ENCODE assay signal across 8 mouse cellular contexts in genomic region chr9:114978281-114979111, GRCm38 (mm10). TPM values are rescaled to one million over a fixed set of nuclear protein-coding genes. Genes with fewer than 3 reads are reported as not detected.
DNase-seq lines count a peak whose midpoint lies in the region; ATAC-seq and TF ChIP-seq lines count a peak whose summit lies in the region.

TSS of gene Osbpl10 (plus strand) at chr9:114978569.

- H3K4me2 ChIP-seq in kidney, embryonic 14.5 days (replicated peaks; ENCODE audit: low read depth, low read length) = peak within 1 kb of the TSS; percentile 95
- peak within 1 kb of the TSS; percentile 91 for H3K4me2 ChIP-seq in limb, embryonic 14.5 days (replicated peaks; ENCODE audit: low read depth, low read length, severe bottlenecking)
- peak within 1 kb of the TSS; percentile 79 for H3K4me2 ChIP-seq in midbrain, embryonic 15.5 days
- peak within 1 kb of the TSS; percentile 87 for H3K4me2 ChIP-seq in stomach, embryonic 16.5 days (ENCODE audit: low read depth, low read length)

- DNase-seq in CD4-positive, CD25-positive, alpha-beta regulatory T cell, adult 2 months (ENCODE audit: low read depth, low spot score) = peak; percentile 6
- DNase-seq in heart, embryonic 10.5 days (ENCODE audit: low spot score) = peak; percentile 80
- peak; percentile 84 for DNase-seq in limb, embryonic 14.5 days (ENCODE audit: low spot score)

- peaks cover 28% of the 10 kb centered on the region for H3K27me3 ChIP-seq in heart, embryonic 10.5 days (ENCODE audit: insufficient read depth, poor library complexity, severe bottlenecking)
- peaks cover 3% of the 10 kb centered on the region; the same call in 1 of the 2 replicates for H3K27me3 ChIP-seq in kidney, embryonic 14.5 days (ENCODE audit: control insufficient read depth, insufficient read depth, low read length)
- H3K27me3 ChIP-seq in limb, embryonic 14.5 days (ENCODE audit: control insufficient read depth, insufficient read depth, low read length) = no peaks in the 10 kb centered on the region
- H3K27me3 ChIP-seq in midbrain, embryonic 15.5 days (replicated peaks) = 0 out of 2 replicates have a peak, but pooled peaks cover 3% of the 10 kb centered on the region
- H3K27me3 ChIP-seq in stomach, embryonic 16.5 days (ENCODE audit: control insufficient read depth, insufficient read depth, low read length) = no peaks in the 10 kb centered on the region; the same call in 1 of the 2 replicates

- peak within 1 kb of the TSS; percentile 60 for H3K4me3 ChIP-seq in embryonic fibroblast, embryonic 13.5 days (ENCODE audit: insufficient read depth, low read length)
- peak within 1 kb of the TSS; percentile 92 for H3K4me3 ChIP-seq in heart, embryonic 10.5 days
- peak within 1 kb of the TSS; percentile 76 for H3K4me3 ChIP-seq in kidney, embryonic 14.5 days (ENCODE audit: low read length)
- peak within 1 kb of the TSS; percentile 80 for H3K4me3 ChIP-seq in limb, embryonic 14.5 days (replicated peaks; ENCODE audit: low read length)
- peak within 1 kb of the TSS; percentile 59 for H3K4me3 ChIP-seq in midbrain, embryonic 15.5 days
- peak within 1 kb of the TSS; percentile 72 for H3K4me3 ChIP-seq in stomach, embryonic 16.5 days (replicated peaks; ENCODE audit: low read length)

- no peaks in the 10 kb centered on the region for H3K4me1 ChIP-seq in embryonic fibroblast, embryonic 13.5 days (ENCODE audit: control insufficient read depth, insufficient read depth, low read length)
- peaks cover 28% of the 10 kb centered on the region for H3K4me1 ChIP-seq in heart, embryonic 10.5 days
- peaks cover 8% of the 10 kb centered on the region; the same call in 1 of the 2 replicates for H3K4me1 ChIP-seq in kidney, embryonic 14.5 days (ENCODE audit: control insufficient read depth, insufficient read depth, low read length)
- H3K4me1 ChIP-seq in limb, embryonic 14.5 days (ENCODE audit: control insufficient read depth, insufficient read depth, low read length) = peaks cover 18% of the 10 kb centered on the region
- H3K4me1 ChIP-seq in midbrain, embryonic 15.5 days = peaks cover 15% of the 10 kb centered on the region
- peaks cover 11% of the 10 kb centered on the region for H3K4me1 ChIP-seq in stomach, embryonic 16.5 days (ENCODE audit: control insufficient read depth, insufficient read depth, low read length)

- ATAC-seq in CD4-positive, CD25-positive, alpha-beta regulatory T cell, adult 4 months = no peak
- peak; percentile 84 for ATAC-seq in kidney, embryonic 14.5 days (ENCODE audit: low FRiP score, low TSS enrichment)
- ATAC-seq in limb, embryonic 14.5 days (ENCODE audit: low FRiP score, low read depth) = peak; percentile 88
- peak; percentile 88 for ATAC-seq in midbrain, embryonic 15.5 days (replicated peaks)
- peak; percentile 86 for ATAC-seq in stomach, embryonic 16.5 days (ENCODE audit: insufficient read depth, low FRiP score)

- H3K36me3 ChIP-seq in heart, embryonic 10.5 days = no peaks in the 10 kb centered on the region
- H3K36me3 ChIP-seq in kidney, embryonic 14.5 days (ENCODE audit: control insufficient read depth, insufficient read depth, low read length) = no peaks in the 10 kb centered on the region
- no peaks in the 10 kb centered on the region for H3K36me3 ChIP-seq in limb, embryonic 14.5 days (ENCODE audit: control insufficient read depth, insufficient read depth, low read length)
- H3K36me3 ChIP-seq in midbrain, embryonic 15.5 days (replicated peaks) = no peaks in the 10 kb centered on the region
- no peaks in the 10 kb centered on the region for H3K36me3 ChIP-seq in stomach, embryonic 16.5 days (ENCODE audit: control insufficient read depth, insufficient read depth, low read length)

- H3K9ac ChIP-seq in kidney, embryonic 14.5 days (ENCODE audit: low read depth, low read length) = peak within 1 kb of the TSS; percentile 86
- peak within 1 kb of the TSS; percentile 85 for H3K9ac ChIP-seq in limb, embryonic 14.5 days (ENCODE audit: low read depth, low read length, severe bottlenecking)
- H3K9ac ChIP-seq in midbrain, embryonic 15.5 days = peak within 1 kb of the TSS; percentile 72
- H3K9ac ChIP-seq in stomach, embryonic 16.5 days (ENCODE audit: low read length) = peak within 1 kb of the TSS; percentile 85

- no peak for TF ChIP-seq CTCF in embryonic fibroblast, embryonic 13.5 days (IDR thresholded peaks at IDR 0.05; ENCODE audit: borderline replicate concordance, insufficient read depth, low read length)

- H3K9me3 ChIP-seq in heart, embryonic 10.5 days = no peaks in the 10 kb centered on the region
- H3K9me3 ChIP-seq in kidney, embryonic 14.5 days (ENCODE audit: control insufficient read depth, low read length) = no peaks in the 10 kb centered on the region
- no peaks in the 10 kb centered on the region for H3K9me3 ChIP-seq in limb, embryonic 14.5 days (ENCODE audit: control insufficient read depth, low read length)
- H3K9me3 ChIP-seq in midbrain, embryonic 15.5 days = no peaks in the 10 kb centered on the region
- H3K9me3 ChIP-seq in stomach, embryonic 16.5 days (replicated peaks; ENCODE audit: control insufficient read depth, low read length) = no peaks in the 10 kb centered on the region

- 0 out of 2 replicates have a peak, but pooled peaks have one; percentile 26 for TF ChIP-seq POLR2A in embryonic fibroblast, embryonic 13.5 days (IDR thresholded peaks at IDR 0.05; ENCODE audit: low read depth, low read length)
- TF ChIP-seq POLR2A in limb, embryonic 14.5 days (IDR thresholded peaks at IDR 0.05; ENCODE audit: borderline replicate concordance, extremely low read depth, insufficient read depth, insufficient read length) = no peak

- under 1% methylated on average over 81 of the region's 86 CpGs for WGBS in heart, embryonic 10.5 days
- under 1% methylated on average over 59 of the region's 86 CpGs for WGBS in kidney, embryonic 14.5 days
- under 1% methylated on average over 24 of the region's 86 CpGs for WGBS in limb, embryonic 14.5 days
- WGBS in midbrain, embryonic 15.5 days = under 1% methylated on average over 80 of the region's 86 CpGs
- under 1% methylated on average over 79 of the region's 86 CpGs for WGBS in stomach, embryonic 16.5 days

- H3K27ac ChIP-seq in embryonic fibroblast, embryonic 13.5 days (ENCODE audit: insufficient read depth, low read length) = no peak within 1 kb of the TSS
- peak within 1 kb of the TSS; percentile 94 for H3K27ac ChIP-seq in heart, embryonic 10.5 days
- H3K27ac ChIP-seq in kidney, embryonic 14.5 days (ENCODE audit: low read depth, low read length) = peak within 1 kb of the TSS; percentile 47; the same call in 1 of the 2 replicates
- peak within 1 kb of the TSS; percentile 78 for H3K27ac ChIP-seq in limb, embryonic 14.5 days (replicated peaks; ENCODE audit: low read depth, low read length)
- H3K27ac ChIP-seq in midbrain, embryonic 15.5 days = peak within 1 kb of the TSS; percentile 86
- H3K27ac ChIP-seq in stomach, embryonic 16.5 days (ENCODE audit: low read length) = peak within 1 kb of the TSS; percentile 84

RNA-seq across cellular contexts. Expression of gene Osbpl10, which starts in this region (rescaled TPM):
- not detected for polyA plus RNA-seq in CD4-positive, CD25-positive, alpha-beta regulatory T cell, adult 4 months (2017; shearing (Covaris generic))
- polyA plus RNA-seq in embryonic fibroblast, embryonic 13.5 days (2011; ENCODE audit: insufficient read length, low read depth, missing spikeins) = 1.6 and 3.1 TPM in 2 replicates
- polyA plus RNA-seq in heart, embryonic 10.5 days (2016; fragmentation: Nextera tagmentation; extraction: Ambion mirVana) = 1.2 and 1.7 TPM in 2 replicates
- 2.1 and 2.6 TPM in 2 replicates for polyA plus RNA-seq in kidney, embryonic 14.5 days (2014; fragmentation: Nextera tagmentation; extraction: Ambion mirVana)
- polyA plus RNA-seq in limb, embryonic 14.5 days (2012; rRNA removed) = 7.9 and 8.4 TPM in 2 replicates
- 3.4 TPM in 2 replicates for polyA plus RNA-seq in limb, embryonic 14.5 days (2014; fragmentation: Nextera tagmentation; extraction: Ambion mirVana)
- 2.8 and 4.3 TPM in 2 replicates for polyA plus RNA-seq in midbrain, embryonic 15.5 days (2015; fragmentation: Nextera tagmentation; extraction: Ambion mirVana)
- polyA plus RNA-seq in stomach, embryonic 16.5 days (2015; fragmentation: Nextera tagmentation; extraction: Ambion mirVana) = 0.95 and 1.4 TPM in 2 replicates

Comparison
In these comparisons a context has a peak if more than half of its experiments do, and no peak if none do; other contexts are left out.
1. DNase-seq: peak in every context shown above with its lines; median percentile 84 in limb, embryonic 14.5 days; 80 in heart, embryonic 10.5 days; 6 in CD4-positive, CD25-positive, alpha-beta regulatory T cell, adult 2 months.